ENCODE assay signal across 9 mouse cellular contexts in the genomic region with DNA sequence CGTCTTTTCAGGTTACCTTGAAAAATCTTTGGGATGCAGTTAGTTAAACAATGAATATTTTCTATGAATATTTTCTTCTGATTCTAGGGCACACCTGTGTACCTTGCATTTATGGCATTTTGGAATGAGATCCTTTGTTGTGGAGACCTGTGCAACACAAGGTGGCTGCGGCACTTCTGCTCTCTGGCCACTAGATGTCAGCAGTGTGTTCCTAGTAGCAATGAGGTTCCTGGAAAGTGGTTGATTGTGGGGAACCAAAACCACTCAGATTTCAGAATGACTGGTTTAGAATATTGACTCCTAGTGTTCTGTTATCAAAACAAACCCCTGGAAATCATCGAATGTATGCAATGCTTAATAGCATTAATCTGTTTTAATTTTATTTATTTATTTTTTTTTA. TPM values are rescaled to one million over a fixed set of nuclear protein-coding genes. Genes with fewer than 3 reads are reported as not detected.
DNase-seq lines count a peak whose midpoint lies in the region; ATAC-seq and TF ChIP-seq lines count a peak whose summit lies in the region.
"Had no signal": no experiment of that assay in that cellular context is flagged by ENCODE, and none has a peak within 500 bp of the region (broad histone marks: within the 10 kb centered on the region; RNA-seq: fewer than 3 reads in every experiment).

No protein-coding gene starts in this region.

- ATAC-seq in forebrain, embryonic 16.5 days = peak; percentile 79
- ATAC-seq in lung, postnatal 0 days = no peak
- ATAC-seq in erythroid progenitor cell, adult 5-6 weeks (replicated peaks; ENCODE audit: low FRiP score, poor library complexity, severe bottlenecking) = no peak

- TF ChIP-seq CTCF in lung, postnatal 0 days (IDR thresholded peaks at IDR 0.05) = peak; percentile 94

- H3K36me3 ChIP-seq in ES-E14 (ENCODE audit: control insufficient read depth, insufficient read depth, low read length, poor library complexity, severe bottlenecking) = no peaks in the 10 kb centered on the region
- H3K36me3 ChIP-seq in forebrain, embryonic 16.5 days (ENCODE audit: control insufficient read depth, insufficient read depth) = no peaks in the 10 kb centered on the region
- no peaks in the 10 kb centered on the region for H3K36me3 ChIP-seq in lung, postnatal 0 days (ENCODE audit: insufficient read depth, low read length)
- H3K36me3 ChIP-seq: heart, embryonic 13.5 days had no signal

- no peak for TF ChIP-seq EP300 in lung, postnatal 0 days (IDR thresholded peaks at IDR 0.05)

- in situ Hi-C loops in ES-E14 (cut with MboI; ENCODE audit: low sequenced_read_pairs in 2 of 2, unreplicated experiment in 2 of 2) = loop anchor here in 1 of 2 experiments (25.0 kb wide), 1 partner anchor 720 kb away; a partner anchor contains a TSS

- H3K9ac ChIP-seq in ES-E14 (ENCODE audit: insufficient read depth, low read depth, low read length, poor library complexity, severe bottlenecking) = no peak overlapping the region
- no peak overlapping the region for H3K9ac ChIP-seq in forebrain, embryonic 16.5 days (replicated peaks; ENCODE audit: low read depth, low read length)
- no peak overlapping the region for H3K9ac ChIP-seq in lung, postnatal 0 days (replicated peaks; ENCODE audit: low read depth)
- H3K9ac ChIP-seq: heart, embryonic 13.5 days had no signal

- no peak overlapping the region for H3K4me2 ChIP-seq in forebrain, embryonic 16.5 days (ENCODE audit: low read length)
- H3K4me2 ChIP-seq in lung, postnatal 0 days (replicated peaks; ENCODE audit: low read depth, low read length) = no peak overlapping the region
- H3K4me2 ChIP-seq: heart, embryonic 13.5 days had no signal

- no peak overlapping the region for H3K27ac ChIP-seq in ES-E14 (ENCODE audit: insufficient read depth, low read depth, low read length, poor library complexity, severe bottlenecking)
- no peak overlapping the region for H3K27ac ChIP-seq in forebrain, embryonic 16.5 days (ENCODE audit: low read length)
- no peak overlapping the region for H3K27ac ChIP-seq in lung, postnatal 0 days (ENCODE audit: low read length)
- H3K27ac ChIP-seq: heart, embryonic 13.5 days had no signal

- H3K4me3 ChIP-seq in ES-E14 (ENCODE audit: insufficient read depth in 1 of 2, low read depth in 1 of 2, low read length in 2 of 2, poor library complexity in 1 of 2, severe bottlenecking in 1 of 2) = no peak overlapping the region
- no peak overlapping the region for H3K4me3 ChIP-seq in forebrain, embryonic 16.5 days (replicated peaks; ENCODE audit: low read length)
- H3K4me3 ChIP-seq in lung, postnatal 0 days (ENCODE audit: low read depth, low read length) = no peak overlapping the region
- H3K4me3 ChIP-seq: heart, embryonic 13.5 days had no signal

- H3K27me3 ChIP-seq in forebrain, embryonic 16.5 days (replicated peaks; ENCODE audit: control insufficient read depth, insufficient read depth, low read length) = no peaks in the 10 kb centered on the region
- H3K27me3 ChIP-seq in lung, postnatal 0 days (replicated peaks; ENCODE audit: insufficient read depth, low read length) = no peaks in the 10 kb centered on the region; the same call in 1 of the 2 replicates
- H3K27me3 ChIP-seq: heart, embryonic 13.5 days had no signal

- 7% methylated on average over 3 of the region's 3 CpGs for WGBS in forebrain, embryonic 16.5 days
- WGBS in lung, postnatal 0 days = 1% methylated on average over 3 of the region's 3 CpGs

- no peaks in the 10 kb centered on the region for H3K4me1 ChIP-seq in ES-E14 (ENCODE audit: control insufficient read depth in 2 of 2, insufficient read depth in 2 of 2, low read length in 2 of 2, poor library complexity in 1 of 2)
- H3K4me1 ChIP-seq in forebrain, embryonic 16.5 days (replicated peaks; ENCODE audit: control insufficient read depth, insufficient read depth, low read length) = no peaks in the 10 kb centered on the region
- H3K4me1 ChIP-seq in lung, postnatal 0 days (ENCODE audit: insufficient read depth, low read depth, low read length) = no peaks in the 10 kb centered on the region
- H3K4me1 ChIP-seq: heart, embryonic 13.5 days had no signal

- DNase-seq in A20 (ENCODE audit: low read depth, low spot score) = peak; percentile 49
- peak; percentile 56 for DNase-seq in ES-E14 (ENCODE audit: low read depth, low spot score)
- peak; percentile 20 for DNase-seq in cerebellum, adult 11 months
- peak; percentile 78 to 82 for DNase-seq in kidney, postnatal 4 days
- peak; percentile 75 for DNase-seq in lung, postnatal 0 days (ENCODE audit: low spot score)
- DNase-seq in retina, postnatal 1 day = peak; percentile 78

- H3K9me3 ChIP-seq in ES-E14 (ENCODE audit: control insufficient read depth, insufficient read depth, low read depth, low read length) = no peaks in the 10 kb centered on the region
- H3K9me3 ChIP-seq in forebrain, embryonic 16.5 days (ENCODE audit: control insufficient read depth, low read length) = no peaks in the 10 kb centered on the region
- no peaks in the 10 kb centered on the region for H3K9me3 ChIP-seq in lung, postnatal 0 days (ENCODE audit: low read length)
- H3K9me3 ChIP-seq: heart, embryonic 13.5 days had no signal

TF ChIP-seq in ES-E14, 5 proteins besides CTCF, POLR2A, EP300 and RAD21:
- TF ChIP-seq ZC3H11A (IDR thresholded peaks at IDR 0.05; ENCODE audit: borderline replicate concordance, low read depth, low read length) = peak; percentile 81; the same call in 1 of the 2 replicates
- TF ChIP-seq HCFC1 (IDR thresholded peaks at IDR 0.05; ENCODE audit: borderline replicate concordance, insufficient read depth, low read length) = no peak
- no peak for TF ChIP-seq ZNF384 (IDR thresholded peaks at IDR 0.05; ENCODE audit: low read depth, low read length)

RNA-seq across cellular contexts. Expression of a gene that starts 31.7 kb away (rescaled TPM):
- total RNA-seq in ES-E14 (2012; rRNA removed) = 0.05 and 0.18 TPM in 2 replicates
- 0.16 and 0.18 TPM in 2 replicates for polyA plus RNA-seq in forebrain, embryonic 16.5 days (2015; fragmentation: Nextera tagmentation; extraction: Ambion mirVana)
- polyA plus RNA-seq in lung, postnatal 0 days (2015; fragmentation: Nextera tagmentation; extraction: Ambion mirVana) = 0.45 and 0.65 TPM in 2 replicates
- not detected in 2 replicates for total RNA-seq in erythroid progenitor cell, adult 5-6 weeks (2015; ENCODE audit: low replicate concordance)
- not detected in 2 replicates for total RNA-seq in erythroid progenitor cell, adult 5-6 weeks (2017; ENCODE audit: low replicate concordance)

Comparison
In these comparisons a context has a peak if more than half of its experiments do, and no peak if none do; other contexts are left out.
1. DNase-seq: peak in every context shown above with its lines; median percentile 80 in kidney, postnatal 4 days; 78 in retina, postnatal 1 day; 75 in lung, postnatal 0 days; 56 in ES-E14; 49 in A20; 20 in cerebellum, adult 11 months.